Mouse (Mus musculus): Measurements from ENCODE around the gene Eif4a3.

Gene Eif4a3

GRCm38 (mm10) chr11:119239480-119239879, 60.4 kb downstream of the Eif4a3 start:
- no peak for DNase-seq (ENCODE audit: low spot score)

Measured in layer of hippocampus, adult 11-12 months (tissue).